Mouse (Mus musculus) lung, postnatal 0 days (tissue): Measurements from ENCODE around the gene Dpy30. TPM values are rescaled to one million over a fixed set of nuclear protein-coding genes. Genes with fewer than 3 reads are reported as not detected.
A peak's percentile ranks its signal among the peaks of the same experiment; 100 is the strongest.

Source experiments
- ATAC-seq: fragments of 200-750 bp; cut with Nextera tagmentation; 2 replicates; pipeline ENCODE4 v1.8.0; 2017; ENCODE audit warnings: moderate library complexity
- DNase-seq: peaks from one replicate; pipeline ENCODE4 v3.0.0-alpha.2; 2016; ENCODE audit warnings: low spot score
- H3K27ac ChIP-seq: fragments of 300-500 bp; sonication (generic); 2 replicates; pipeline ENCODE4 v1.5.1; 2014; ENCODE audit warnings: antibody characterized with exemption, mild to moderate bottlenecking, low read length, mixed read lengths
- H3K27me3 ChIP-seq: fragments of 300-500 bp; sonication (generic); replicated peaks from 2 replicates; pipeline ENCODE4 v1.6.1; 2014; ENCODE audit warnings: low read length, mixed read lengths; ENCODE audit not compliant: insufficient read depth
- H3K36me3 ChIP-seq: fragments of 300-500 bp; sonication (generic); 2 replicates; pipeline ENCODE4 v1.6.1; 2014; ENCODE audit warnings: low read length, mixed read lengths; ENCODE audit not compliant: insufficient read depth
- H3K4me1 ChIP-seq: fragments of 300-500 bp; sonication (generic); 2 replicates; pipeline ENCODE4 v1.6.1; 2014; ENCODE audit warnings: antibody characterized with exemption, low read depth, low read length, mixed read lengths; ENCODE audit not compliant: insufficient read depth
- H3K4me2 ChIP-seq: fragments of 300-500 bp; sonication (generic); replicated peaks from 2 replicates; pipeline ENCODE4 v1.6.1; 2014; ENCODE audit warnings: low read depth, mild to moderate bottlenecking, low read length, moderate library complexity, mixed read lengths
- H3K4me3 ChIP-seq: fragments of 300-500 bp; sonication (generic); 2 replicates; pipeline ENCODE4 v1.5.1; 2014; ENCODE audit warnings: low read depth, low read length
- H3K9ac ChIP-seq: fragments of 300-500 bp; sonication (generic); replicated peaks from 2 replicates; pipeline ENCODE4 v1.6.1; 2014; ENCODE audit warnings: low read depth, mild to moderate bottlenecking
- H3K9me3 ChIP-seq: fragments of 300-500 bp; sonication (generic); 2 replicates; pipeline ENCODE4 v1.6.1; 2016; ENCODE audit warnings: low read length, mixed read lengths
- CTCF ChIP-seq: IDR thresholded peaks from 2 replicates; pipeline ENCODE4 v1.5.1; 2016; ENCODE audit warnings: antibody characterized with exemption, mild to moderate bottlenecking
- EP300 ChIP-seq: IDR thresholded peaks from 2 replicates; pipeline ENCODE4 v1.6.1; 2016; ENCODE audit warnings: antibody characterized with exemption, mild to moderate bottlenecking, control low read depth
- WGBS: fragments of 180-500 bp; shearing (Covaris S2); extraction: QIAGEN DNeasy Blood & Tissue Kit; methylation state at CpG from one replicate; pipeline ENCODE4 v1.1.7; 2014; 5-methylcytosine and 5-hydroxymethylcytosine counted together
- polyA plus RNA-seq: library from polyadenylated mRNA; unstranded; fragments of >200 nt; fragmentation: Nextera tagmentation; extraction: Ambion mirVana; gene quantifications from 2 replicates; pipeline ENCODE4 v1.2.1, GENCODE M21; 2015

Dpy30 gene
- polyA plus RNA-seq, 1 experiment from 2014 or later: 165 TPM

DNA sequence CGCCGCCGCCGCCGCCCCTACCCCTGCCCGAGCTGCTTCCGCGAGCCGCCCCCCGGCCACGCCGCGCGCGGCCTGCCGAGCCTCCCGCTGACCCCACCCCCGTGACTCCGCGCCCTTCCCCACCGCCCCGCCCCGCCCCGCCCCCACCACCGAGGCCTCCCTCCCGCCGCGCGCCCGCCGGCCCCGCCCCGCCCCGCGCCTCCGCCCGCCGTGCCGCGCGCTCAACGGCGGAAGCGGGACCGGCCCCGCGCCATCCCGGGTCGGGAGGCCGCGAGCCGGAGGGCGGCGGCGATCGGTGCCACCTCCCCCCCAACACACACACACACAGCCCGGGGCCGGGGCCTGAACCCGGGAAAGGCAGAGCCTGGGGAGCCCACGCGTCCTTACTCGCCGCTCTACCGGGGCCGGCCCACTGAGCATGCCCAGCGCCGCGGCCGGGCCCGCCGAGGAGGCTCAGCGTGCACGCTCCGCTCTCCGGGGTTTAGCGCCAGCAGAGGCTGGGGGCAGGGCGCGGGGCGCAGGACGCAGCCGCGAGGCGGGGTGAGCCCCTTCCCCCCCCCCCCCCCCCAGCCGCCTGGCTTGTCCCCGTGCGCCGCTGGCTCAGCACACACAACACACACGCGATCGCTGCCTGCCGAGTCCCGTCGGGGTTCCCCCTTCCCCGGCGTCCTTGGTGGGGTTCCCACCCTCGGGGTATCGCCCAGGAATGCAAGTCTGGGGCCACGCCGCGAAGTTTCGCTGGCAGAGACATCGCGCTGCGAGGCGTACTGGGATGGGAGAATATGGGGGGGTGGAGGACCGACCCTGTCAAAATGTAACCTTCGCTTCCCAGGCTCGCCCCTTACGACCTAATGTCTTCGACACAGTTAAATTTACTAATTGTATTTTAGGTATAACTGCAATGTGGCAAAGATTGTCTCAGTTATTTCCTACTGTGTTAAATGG lies 28.4 kb downstream of the Dpy30 start, which contains the start of gene Memo1:
TSS of gene Memo1 (minus strand) at position 496 of the 945 bp plus-strand sequence.
- peak within 1 kb of the TSS; percentile 98 for H3K27ac ChIP-seq
- H3K4me2 ChIP-seq: peak within 1 kb of the TSS; percentile 87
- ATAC-seq (peak; percentile 87), DNase-seq (peak; percentile 90)
- TF ChIP-seq CTCF (no peak), EP300 (no peak)
- peak within 1 kb of the TSS; percentile 94 for H3K4me3 ChIP-seq
- H3K9me3 ChIP-seq: no peaks in the 10 kb centered on the region
- H3K36me3 ChIP-seq: no peaks in the 10 kb centered on the region
- peak within 1 kb of the TSS; percentile 84 for H3K9ac ChIP-seq
- no peaks in the 10 kb centered on the region for H3K4me1 ChIP-seq
- no peaks in the 10 kb centered on the region for H3K27me3 ChIP-seq
- WGBS: 0% methylated on average over 28 of the region's 110 CpGs

- no peak for TF ChIP-seq CTCF
- no peak for TF ChIP-seq EP300
- H3K9me3 ChIP-seq: no peaks in the 10 kb centered on the region
- H3K27me3 ChIP-seq: no peaks in the 10 kb centered on the region
- H3K9ac ChIP-seq: peak overlapping the region; percentile 84
- peak; percentile 89 for ATAC-seq
- peak overlapping the region; percentile 87 for H3K4me2 ChIP-seq
- H3K27ac ChIP-seq: peak overlapping the region; percentile 98
- 5% methylated on average over 30 of the region's 80 CpGs for WGBS
- H3K36me3 ChIP-seq: no peaks in the 10 kb centered on the region
- DNase-seq: peak; percentile 93
- H3K4me1 ChIP-seq: no peaks in the 10 kb centered on the region
- H3K4me3 ChIP-seq: peak overlapping the region; percentile 94
Observed at GRCm38 (mm10) chr17:74294426-74295025, 29.2 kb downstream of the Dpy30 start.

DNA sequence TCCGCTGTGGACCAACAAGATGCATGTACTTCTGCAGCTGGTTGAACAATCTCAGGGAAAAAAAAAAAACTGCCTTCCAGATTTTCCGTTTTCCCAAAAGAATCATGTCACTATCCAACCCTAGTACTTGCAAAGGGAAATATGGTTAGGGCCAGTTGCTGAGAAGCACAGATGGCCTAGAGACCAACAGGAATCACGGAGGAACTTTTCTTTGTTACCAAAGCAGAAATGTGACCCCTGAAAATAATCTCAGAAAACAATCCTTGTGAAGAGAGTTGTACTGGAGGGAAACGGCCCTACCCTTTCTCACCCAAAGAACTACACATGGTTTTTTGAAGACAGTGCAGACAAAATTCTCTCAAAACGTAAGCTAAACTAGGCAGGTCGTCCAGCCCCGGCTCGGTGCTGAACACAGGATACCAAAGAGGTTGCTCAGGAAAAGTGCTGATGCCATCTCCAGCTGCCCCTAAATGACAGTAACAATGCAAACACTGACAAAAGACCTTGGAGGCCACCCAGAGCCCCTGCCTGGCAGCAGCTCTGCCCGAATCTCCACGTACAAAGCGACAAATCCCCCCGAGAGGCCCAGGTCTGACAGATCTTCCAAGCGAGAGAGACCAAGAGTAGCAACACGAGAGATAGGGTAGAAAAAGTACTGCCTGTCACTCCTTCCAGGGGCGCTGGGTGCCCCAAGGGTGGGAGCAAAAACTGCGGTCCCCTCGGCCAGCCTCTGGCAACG lies 29.9 kb downstream of the Dpy30 start:
- H3K9ac ChIP-seq: peak overlapping the region; percentile 84
- no peaks in the 10 kb centered on the region; the same call in 1 of the 2 replicates for H3K4me1 ChIP-seq
- 2% methylated on average over 18 of the region's 18 CpGs for WGBS
- H3K9me3 ChIP-seq: no peaks in the 10 kb centered on the region
- no peaks in the 10 kb centered on the region for H3K36me3 ChIP-seq
- peak overlapping the region; percentile 98 for H3K27ac ChIP-seq
- TF ChIP-seq CTCF: no peak
- no peak for TF ChIP-seq EP300
- no peak for ATAC-seq
- peak overlapping the region; percentile 87 for H3K4me2 ChIP-seq
- peak overlapping the region; percentile 94 for H3K4me3 ChIP-seq
- H3K27me3 ChIP-seq: no peaks in the 10 kb centered on the region
- DNase-seq: no peak

- no peak for ATAC-seq
- Histone ChIP-seq H3K9ac (no peak overlapping the region), H3K4me3 (no peak overlapping the region), H3K36me3 (no peaks in the 10 kb centered on the region), H3K4me2 (no peak overlapping the region), H3K27ac (no peak overlapping the region), H3K9me3 (no peaks in the 10 kb centered on the region), H3K27me3 (no peaks in the 10 kb centered on the region), H3K4me1 (no peaks in the 10 kb centered on the region; the same call in 1 of the 2 replicates)
- no peak for TF ChIP-seq EP300
- TF ChIP-seq CTCF: no peak
- 84% methylated on average over 4 of the region's 4 CpGs for WGBS
- DNase-seq: no peak
Observed at GRCm38 (mm10) chr17:74291640-74292361, 31.9 kb downstream of the Dpy30 start.

- Histone ChIP-seq H3K9me3 (no peaks in the 10 kb centered on the region), H3K36me3 (no peaks in the 10 kb centered on the region), H3K27me3 (no peaks in the 10 kb centered on the region), H3K9ac (no peak overlapping the region), H3K4me3 (no peak overlapping the region), H3K4me1 (no peaks in the 10 kb centered on the region; the same call in 1 of the 2 replicates), H3K27ac (no peak overlapping the region), H3K4me2 (no peak overlapping the region)
- TF ChIP-seq EP300: no peak
- no peak for TF ChIP-seq CTCF
- ATAC-seq: no peak
- DNase-seq: no peak
Observed at GRCm38 (mm10) chr17:74290869-74291268, 32.9 kb downstream of the Dpy30 start.
